ENCODE assay signal across 26 mouse cellular contexts in genomic region chr5:105558517-105558916, GRCm38 (mm10). TPM values are rescaled to one million over a fixed set of nuclear protein-coding genes. Genes with fewer than 3 reads are reported as not detected.
A peak's percentile ranks its signal among the peaks of the same experiment; 100 is the strongest.
DNase-seq lines count a peak whose midpoint lies in the region; ATAC-seq and TF ChIP-seq lines count a peak whose summit lies in the region.
"Had no signal": no experiment of that assay in that cellular context is flagged by ENCODE, and none has a peak within 500 bp of the region (broad histone marks: within the 10 kb centered on the region; RNA-seq: fewer than 3 reads in every experiment).

No protein-coding gene starts in this region.

- no peak for TF ChIP-seq CTCF in layer of hippocampus, adult 2 months (conservative IDR thresholded peaks at IDR 0.05)
- no peak for TF ChIP-seq CTCF in thymus, adult 2 months (IDR thresholded peaks at IDR 0.05; ENCODE audit: borderline replicate concordance, control insufficient read depth, extremely low read depth, insufficient read depth, low read length, poor library complexity)

- no peaks in the 10 kb centered on the region for H3K4me1 ChIP-seq in thymus, adult 2 months (replicated peaks; ENCODE audit: control insufficient read depth, insufficient read depth, low read length)
- H3K4me1 ChIP-seq: embryonic facial prominence, embryonic 10.5 days; embryonic facial prominence, embryonic 15.5 days; forebrain, embryonic 12.5 days; hindbrain, embryonic 12.5 days; stomach, embryonic 15.5 days had no signal

- 90% methylated on average over 4 of the region's 4 CpGs for WGBS in thymus, adult 2 months

- peak overlapping the region; percentile 16; the same call in 1 of the 2 replicates for H3K27ac ChIP-seq in layer of hippocampus, adult 2 months
- peak overlapping the region; percentile 58; the same call in 1 of the 2 replicates for H3K27ac ChIP-seq in thymus, adult 2 months (ENCODE audit: control insufficient read depth, insufficient read depth, low read length)
- H3K27ac ChIP-seq: embryonic facial prominence, embryonic 10.5 days; embryonic facial prominence, embryonic 15.5 days; forebrain, embryonic 12.5 days; hindbrain, embryonic 12.5 days; liver, embryonic 14.5 days; macrophage; neural tube, embryonic 15.5 days; stomach, embryonic 15.5 days had no signal

- H3K4me3 ChIP-seq in layer of hippocampus, adult 2 months, result no peak overlapping the region
- H3K4me3 ChIP-seq in thymus, adult 2 months (ENCODE audit: control insufficient read depth, insufficient read depth, low read length), result no peak overlapping the region
- H3K4me3 ChIP-seq: embryonic facial prominence, embryonic 10.5 days; embryonic facial prominence, embryonic 15.5 days; forebrain, embryonic 12.5 days; hindbrain, embryonic 12.5 days; neural tube, embryonic 15.5 days; stomach, embryonic 15.5 days had no signal

- H3K27me3 ChIP-seq in thymus, adult 2 months (ENCODE audit: control insufficient read depth, insufficient read depth, low read length), result no peaks in the 10 kb centered on the region
- H3K27me3 ChIP-seq: embryonic facial prominence, embryonic 15.5 days; forebrain, embryonic 12.5 days; hindbrain, embryonic 12.5 days; neural tube, embryonic 15.5 days; stomach, embryonic 15.5 days had no signal

- no peak for TF ChIP-seq POLR2A in thymus, adult 2 months (IDR thresholded peaks at IDR 0.05; ENCODE audit: control insufficient read depth, extremely low read depth, insufficient read depth, low read length, poor library complexity)

- ATAC-seq in monocyte, adult 5-6 weeks (replicated peaks; ENCODE audit: insufficient number of reproducible peaks, low FRiP score, low TSS enrichment, poor library complexity, severe bottlenecking), result peak; percentile 13; the same call in 1 of the 2 replicates
- ATAC-seq: intestine, postnatal 0 days had no signal

- DNase-seq in layer of hippocampus, adult 2 months (ENCODE audit: low spot score in 2 of 2), result no peak
- no peak for DNase-seq in layer of hippocampus, adult 8-10 months (ENCODE audit: low spot score in 2 of 2)
- DNase-seq in thymus, adult 2 months, result no peak
- no peak for DNase-seq in thymus, postnatal 10 days (ENCODE audit: low spot score in 2 of 2)
- DNase-seq in kidney, adult 8-10 months, result no peak
- no peak for DNase-seq in ovary, postnatal 36 days (ENCODE audit: low spot score)
- DNase-seq: adrenal gland, postnatal 25 days; cerebellum, adult 2 months; cerebellum, postnatal 14 days; gastrocnemius, postnatal 10 days; heart, postnatal 36 days; kidney, postnatal 14 days; left cerebral cortex, postnatal 4 days; lung, adult 2 months; lung, postnatal 10 days; thymus, postnatal 25 days had no signal

- peaks cover 4% of the 10 kb centered on the region for H3K36me3 ChIP-seq in thymus, adult 2 months (ENCODE audit: control insufficient read depth, insufficient read depth, low read length)
- H3K36me3 ChIP-seq: embryonic facial prominence, embryonic 10.5 days; embryonic facial prominence, embryonic 15.5 days; forebrain, embryonic 12.5 days; hindbrain, embryonic 12.5 days; neural tube, embryonic 15.5 days; stomach, embryonic 15.5 days had no signal

RNA-seq across cellular contexts. Expression of gene Lrrc8c, which starts 39.3 kb away (rescaled TPM):
- 10 to 100 TPM; 29.8 to 30.7 TPM for total RNA-seq in layer of hippocampus, adult 2 months (2021)
- total RNA-seq in layer of hippocampus, adult 8-10 months (2022), result 10 to 100 TPM; 27.1 to 31.0 (median 29.0) TPM
- polyA plus RNA-seq in thymus, adult 2 months (2012; rRNA removed), result 69.4 and 78.0 TPM in 2 replicates
- total RNA-seq in monocyte, adult 5-6 weeks (2017), result 18.1 to 49.5 TPM (median 38.9 TPM) in 3 replicates
